Mouse (Mus musculus): ENCODE measurements at regions not wholly inside any gene's neighbourhood (a gene's known extent, or its start where the extent isn't known, plus 50 kb on each side); places are given as distances from the start of the nearest gene placed in this dataset.

GRCm38 (mm10) chr19:30289721-30290120 is 57.0 kb downstream of the Mbl2 start:
- TF ChIP-seq POLR2A (IDR thresholded peaks at IDR 0.05; ENCODE audit: insufficient read depth, low read depth, low read length) (no peak), CTCF (IDR thresholded peaks at IDR 0.05) (no peak), EP300 (IDR thresholded peaks at IDR 0.05; ENCODE audit: insufficient read depth, low read depth, low read length) (no peak)
